ENCODE assay signal across 8 mouse cellular contexts in genomic region chr2:154558264-154559039, GRCm38 (mm10). TPM values are rescaled to one million over a fixed set of nuclear protein-coding genes. Genes with fewer than 3 reads are reported as not detected.
DNase-seq lines count a peak whose midpoint lies in the region; ATAC-seq and TF ChIP-seq lines count a peak whose summit lies in the region.

Gene Necab3 (minus strand): TSS chr2:154558890.

- TF ChIP-seq CTCF in cortical plate, adult 2 months (IDR thresholded peaks at IDR 0.05; ENCODE audit: extremely low read depth, insufficient read depth, low read length), result no peak

- in situ Hi-C loops in ES-E14 (cut with MboI; ENCODE audit: low sequenced_read_pairs in 2 of 2, unreplicated experiment in 2 of 2), result no loop called here

- TF ChIP-seq POLR2A in cortical plate, adult 2 months (IDR thresholded peaks at IDR 0.05; ENCODE audit: extremely low read depth, insufficient read depth, low read length), result peak; percentile 60; the same call in 1 of the 2 replicates

- no peak within 1 kb of the TSS for H3K27ac ChIP-seq in ES-E14 (ENCODE audit: insufficient read depth, low read depth, low read length, poor library complexity, severe bottlenecking)
- H3K27ac ChIP-seq in cortical plate, adult 2 months (ENCODE audit: insufficient read depth, low read length), result peak within 1 kb of the TSS; percentile 74
- H3K27ac ChIP-seq in heart, embryonic 12.5 days (ENCODE audit: poor library complexity, severe bottlenecking), result no peak within 1 kb of the TSS

- WGBS in heart, embryonic 12.5 days, result 6% methylated on average over 33 of the region's 34 CpGs

- DNase-seq in B cell, adult 2 months, result peak; percentile 25 to 41
- DNase-seq in ES-E14 (ENCODE audit: low read depth, low spot score), result no peak
- peak in 1 of 2 experiments; percentile 56 for DNase-seq in layer of hippocampus, postnatal 25 days (ENCODE audit: extremely low spot score in 1 of 2, low spot score in 1 of 2)
- DNase-seq in spleen, adult 12 weeks (ENCODE audit: low spot score), result peak; percentile 19
- DNase-seq in urinary bladder, adult 2 months (ENCODE audit: low spot score), result no peak

- peak; percentile 47; the same call in 1 of the 2 replicates for ATAC-seq in heart, embryonic 12.5 days (ENCODE audit: insufficient number of reproducible peaks, low FRiP score)
- ATAC-seq in megakaryocyte-erythroid progenitor cell, adult 5-6 weeks (replicated peaks; ENCODE audit: low FRiP score, low TSS enrichment, poor library complexity, severe bottlenecking), result peak; percentile 79

- H3K4me1 ChIP-seq in ES-E14 (ENCODE audit: control insufficient read depth in 2 of 2, insufficient read depth in 2 of 2, low read length in 2 of 2, poor library complexity in 1 of 2), result peaks cover 3 to 11% of the 10 kb centered on the region in 2 experiments; a peak in 3 of 4 replicates
- peaks cover 3% of the 10 kb centered on the region for H3K4me1 ChIP-seq in cortical plate, adult 2 months (ENCODE audit: control insufficient read depth, insufficient read depth, low read length)
- peaks cover 34% of the 10 kb centered on the region for H3K4me1 ChIP-seq in heart, embryonic 12.5 days (replicated peaks)

- no peaks in the 10 kb centered on the region for H3K9me3 ChIP-seq in ES-E14 (ENCODE audit: control insufficient read depth, insufficient read depth, low read depth, low read length)
- no peaks in the 10 kb centered on the region for H3K9me3 ChIP-seq in heart, embryonic 12.5 days (replicated peaks)

- H3K36me3 ChIP-seq in ES-E14 (ENCODE audit: control insufficient read depth, insufficient read depth, low read length, poor library complexity, severe bottlenecking), result peaks cover 26% of the 10 kb centered on the region
- H3K36me3 ChIP-seq in heart, embryonic 12.5 days, result peaks cover 26% of the 10 kb centered on the region

- peak within 1 kb of the TSS; percentile 66 to 89 for H3K4me3 ChIP-seq in ES-E14 (ENCODE audit: insufficient read depth in 1 of 2, low read depth in 1 of 2, low read length in 2 of 2, poor library complexity in 1 of 2, severe bottlenecking in 1 of 2)
- peak within 1 kb of the TSS; percentile 93 for H3K4me3 ChIP-seq in cortical plate, adult 2 months (ENCODE audit: insufficient read depth, low read length)
- H3K4me3 ChIP-seq in heart, embryonic 12.5 days, result peak within 1 kb of the TSS; percentile 37

- H3K27me3 ChIP-seq in heart, embryonic 12.5 days (replicated peaks), result 0 out of 2 replicates have a peak, but pooled peaks cover 5% of the 10 kb centered on the region

- peak within 1 kb of the TSS; percentile 68 for H3K4me2 ChIP-seq in heart, embryonic 12.5 days

- H3K9ac ChIP-seq in ES-E14 (ENCODE audit: insufficient read depth, low read depth, low read length, poor library complexity, severe bottlenecking), result peak within 1 kb of the TSS; percentile 37
- H3K9ac ChIP-seq in heart, embryonic 12.5 days, result peak within 1 kb of the TSS; percentile 31; the same call in 1 of the 2 replicates

TF ChIP-seq in ES-E14, 5 proteins besides CTCF, POLR2A, EP300 and RAD21:
- TF ChIP-seq ZNF384 (IDR thresholded peaks at IDR 0.05; ENCODE audit: low read depth, low read length) (no peak), MAFK (IDR thresholded peaks at IDR 0.05; ENCODE audit: insufficient read depth, low read depth, low read length) (no peak), ZC3H11A (IDR thresholded peaks at IDR 0.05; ENCODE audit: borderline replicate concordance, low read depth, low read length) (no peak), HCFC1 (IDR thresholded peaks at IDR 0.05; ENCODE audit: borderline replicate concordance, insufficient read depth, low read length) (no peak), CHD2 (IDR thresholded peaks at IDR 0.05; ENCODE audit: low read depth, low read length) (no peak)

RNA-seq across cellular contexts. Expression of gene Necab3, which starts in this region (rescaled TPM):
- 5.8 and 9.5 TPM in 2 replicates for total RNA-seq in ES-E14 (2012; rRNA removed)
- 122 and 131 TPM in 2 replicates for polyA plus RNA-seq in cortical plate, adult 2 months (2012; rRNA removed)
- 0.27 and 0.87 TPM in 2 replicates for polyA plus RNA-seq in heart, embryonic 12.5 days (2016; fragmentation: Nextera tagmentation; extraction: Ambion mirVana)
- total RNA-seq in layer of hippocampus, postnatal 25 days (2021), result 10 to 100 TPM; 27.4 to 29.8 TPM
- 3.1 and 6.1 TPM in 2 replicates for total RNA-seq in megakaryocyte-erythroid progenitor cell, adult 5-6 weeks (2014; fragmentation: Nextera tagmentation)
- 0.09 and 1.8 TPM in 2 replicates for total RNA-seq in megakaryocyte-erythroid progenitor cell, adult 5-6 weeks (2017)
- polyA plus RNA-seq in urinary bladder, adult 2 months (2012; rRNA removed), result 0.62 and 1.2 TPM in 2 replicates

Comparison
In these comparisons a context has a peak if more than half of its experiments do, and no peak if none do; other contexts are left out.
1. RNA of gene Necab3 (polyA plus RNA-seq): 122 to 131 TPM in cortical plate, adult 2 months; 0.62 to 1.2 TPM in urinary bladder, adult 2 months and 0.27 to 0.87 TPM in heart, embryonic 12.5 days; every median in the first group is over 10 times any median in the second.
2. Peak in ATAC-seq, H3K4me3 ChIP-seq, H3K9ac ChIP-seq and H3K4me2 ChIP-seq in heart, embryonic 12.5 days; RNA of the gene not detected or under 1 TPM.
3. DNase-seq: peak in B cell, adult 2 months (2 of 2) and spleen, adult 12 weeks (single experiment); none in ES-E14 (single experiment) and urinary bladder, adult 2 months (single experiment).
4. H3K4me3 ChIP-seq: peak in every context shown above with its lines; median percentile 93 in cortical plate, adult 2 months; 78 in ES-E14; 37 in heart, embryonic 12.5 days.